Mouse (Mus musculus): Measurements from ENCODE around the gene Chrdl2. TPM values are rescaled to one million over a fixed set of nuclear protein-coding genes. Genes with fewer than 3 reads are reported as not detected.

Chrdl2 gene
- polyA plus RNA-seq, 1 experiment from 2014 or later = 0.34 TPM

GRCm38 (mm10) chr7:100027353-100027752 is 21.4 kb downstream of the Chrdl2 start:
- no peak for ATAC-seq (ENCODE audit: low FRiP score)
- 74% methylated on average over 5 of the region's 5 CpGs for WGBS

GRCm38 (mm10) chr7:100029307-100029706 is 23.3 kb downstream of the Chrdl2 start:
- no peaks in the 10 kb centered on the region for H3K9me3 ChIP-seq (replicated peaks)
- no peaks in the 10 kb centered on the region for H3K27me3 ChIP-seq
- no peak overlapping the region for H3K4me2 ChIP-seq (replicated peaks)
- H3K4me1 ChIP-seq = no peaks in the 10 kb centered on the region
- no peak for ATAC-seq (ENCODE audit: low FRiP score)
- H3K27ac ChIP-seq = no peak overlapping the region
- H3K9ac ChIP-seq = no peak overlapping the region
- 41% methylated on average over 3 of the region's 3 CpGs for WGBS
- no peaks in the 10 kb centered on the region for H3K36me3 ChIP-seq
- H3K4me3 ChIP-seq = no peak overlapping the region

More at GRCm38 (mm10) chr7:100027353-100027752, 21.4 kb downstream of the Chrdl2 start:
- no peak overlapping the region for H3K4me2 ChIP-seq (replicated peaks)
- H3K4me1 ChIP-seq = no peaks in the 10 kb centered on the region
- no peaks in the 10 kb centered on the region for H3K27me3 ChIP-seq
- H3K9me3 ChIP-seq (replicated peaks) = no peaks in the 10 kb centered on the region
- H3K9ac ChIP-seq = no peak overlapping the region
- no peak overlapping the region for H3K27ac ChIP-seq
- H3K4me3 ChIP-seq = no peak overlapping the region
- H3K36me3 ChIP-seq = no peaks in the 10 kb centered on the region

- no peak for ATAC-seq (ENCODE audit: low FRiP score)
- no peaks in the 10 kb centered on the region for H3K36me3 ChIP-seq
- no peaks in the 10 kb centered on the region for H3K4me1 ChIP-seq
- no peak overlapping the region for H3K4me2 ChIP-seq (replicated peaks)
- no peak overlapping the region for H3K27ac ChIP-seq
- no peak overlapping the region for H3K9ac ChIP-seq
- H3K27me3 ChIP-seq = no peaks in the 10 kb centered on the region
- no peak overlapping the region for H3K4me3 ChIP-seq
- no peaks in the 10 kb centered on the region for H3K9me3 ChIP-seq (replicated peaks)
- 84% methylated on average over 8 of the region's 8 CpGs for WGBS
Observed at GRCm38 (mm10) chr7:100030996-100031749, 25.2 kb downstream of the Chrdl2 start.

GRCm38 (mm10) chr7:100033672-100034071 is 27.7 kb downstream of the Chrdl2 start:
- Histone ChIP-seq H3K36me3 (no peaks in the 10 kb centered on the region), H3K27me3 (no peaks in the 10 kb centered on the region), H3K27ac (no peak overlapping the region)

GRCm38 (mm10) chr7:100034815-100035463 is 29.0 kb downstream of the Chrdl2 start:
- no peak overlapping the region for H3K27ac ChIP-seq
- ATAC-seq (ENCODE audit: low FRiP score) = no peak
- H3K9me3 ChIP-seq (replicated peaks) = peaks cover 3% of the 10 kb centered on the region
- H3K4me3 ChIP-seq = no peak overlapping the region
- H3K4me1 ChIP-seq = no peaks in the 10 kb centered on the region
- no peaks in the 10 kb centered on the region for H3K36me3 ChIP-seq
- H3K4me2 ChIP-seq (replicated peaks) = no peak overlapping the region
- WGBS = 89% methylated on average over 11 of the region's 11 CpGs
- H3K27me3 ChIP-seq = no peaks in the 10 kb centered on the region
- no peak overlapping the region for H3K9ac ChIP-seq

More at GRCm38 (mm10) chr7:100033672-100034071, 27.7 kb downstream of the Chrdl2 start:
- H3K4me1 ChIP-seq = no peaks in the 10 kb centered on the region
- H3K4me3 ChIP-seq = no peak overlapping the region
- 67% methylated on average over 5 of the region's 5 CpGs for WGBS
- ATAC-seq (ENCODE audit: low FRiP score) = no peak
- no peak overlapping the region for H3K4me2 ChIP-seq (replicated peaks)
- no peak overlapping the region for H3K9ac ChIP-seq
- peaks cover 3% of the 10 kb centered on the region for H3K9me3 ChIP-seq (replicated peaks)

- Histone ChIP-seq H3K4me1 (no peaks in the 10 kb centered on the region), H3K9ac (no peak overlapping the region), H3K9me3 (replicated peaks) (peaks cover 3% of the 10 kb centered on the region), H3K27me3 (no peaks in the 10 kb centered on the region), H3K4me2 (replicated peaks) (no peak overlapping the region), H3K36me3 (no peaks in the 10 kb centered on the region), H3K27ac (no peak overlapping the region), H3K4me3 (no peak overlapping the region)
- 74% methylated on average over 7 of the region's 7 CpGs for WGBS
- no peak for ATAC-seq (ENCODE audit: low FRiP score)
Observed at GRCm38 (mm10) chr7:100036050-100036449, 30.1 kb downstream of the Chrdl2 start.

- Histone ChIP-seq H3K9me3 (replicated peaks) (peaks cover 3% of the 10 kb centered on the region), H3K4me2 (replicated peaks) (no peak overlapping the region), H3K36me3 (no peaks in the 10 kb centered on the region), H3K4me1 (no peaks in the 10 kb centered on the region), H3K27ac (no peak overlapping the region), H3K27me3 (no peaks in the 10 kb centered on the region), H3K4me3 (no peak overlapping the region), H3K9ac (no peak overlapping the region)
- 72% methylated on average over 3 of the region's 3 CpGs for WGBS
- ATAC-seq (ENCODE audit: low FRiP score) = no peak
Observed at GRCm38 (mm10) chr7:100036495-100036894, 30.5 kb downstream of the Chrdl2 start.

- no peaks in the 10 kb centered on the region for H3K27me3 ChIP-seq
- no peak overlapping the region for H3K9ac ChIP-seq
- peak overlapping the region; percentile 34; the same call in 1 of the 2 replicates for H3K4me2 ChIP-seq (replicated peaks)
- H3K4me1 ChIP-seq = peaks cover 7% of the 10 kb centered on the region; the same call in 1 of the 2 replicates
- WGBS = 6% methylated on average over 31 of the region's 31 CpGs
- no peaks in the 10 kb centered on the region for H3K36me3 ChIP-seq
- ATAC-seq (ENCODE audit: low FRiP score) = no peak
- H3K27ac ChIP-seq = no peak overlapping the region
- H3K9me3 ChIP-seq (replicated peaks) = peaks cover 3% of the 10 kb centered on the region
- H3K4me3 ChIP-seq = no peak overlapping the region
Observed at GRCm38 (mm10) chr7:100042120-100042519, 36.1 kb downstream of the Chrdl2 start.

- 88% methylated on average over 5 of the region's 5 CpGs for WGBS
- H3K4me3 ChIP-seq = no peak overlapping the region
- ATAC-seq (ENCODE audit: low FRiP score) = no peak
- H3K9me3 ChIP-seq (replicated peaks) = peaks cover 3% of the 10 kb centered on the region
- H3K27ac ChIP-seq = no peak overlapping the region
- H3K36me3 ChIP-seq = no peaks in the 10 kb centered on the region
- no peaks in the 10 kb centered on the region for H3K27me3 ChIP-seq
- H3K4me1 ChIP-seq = peaks cover 7% of the 10 kb centered on the region; the same call in 1 of the 2 replicates
- no peak overlapping the region for H3K9ac ChIP-seq
- no peak overlapping the region for H3K4me2 ChIP-seq (replicated peaks)
Observed at GRCm38 (mm10) chr7:100043096-100043495, 37.1 kb downstream of the Chrdl2 start.

GRCm38 (mm10) chr7:100043605-100044031 is 37.6 kb downstream of the Chrdl2 start:
- WGBS = 51% methylated on average over 4 of the region's 4 CpGs
- Histone ChIP-seq H3K36me3 (no peaks in the 10 kb centered on the region), H3K4me3 (no peak overlapping the region), H3K4me2 (replicated peaks) (no peak overlapping the region), H3K9ac (no peak overlapping the region), H3K27me3 (no peaks in the 10 kb centered on the region), H3K4me1 (peaks cover 7% of the 10 kb centered on the region; the same call in 1 of the 2 replicates), H3K9me3 (replicated peaks) (no peaks in the 10 kb centered on the region), H3K27ac (no peak overlapping the region)
- no peak for ATAC-seq (ENCODE audit: low FRiP score)

GRCm38 (mm10) chr7:100046486-100046885 is 40.5 kb downstream of the Chrdl2 start:
- no peaks in the 10 kb centered on the region for H3K36me3 ChIP-seq
- no peaks in the 10 kb centered on the region for H3K27me3 ChIP-seq
- H3K4me3 ChIP-seq = no peak overlapping the region
- no peak overlapping the region for H3K4me2 ChIP-seq (replicated peaks)
- no peak overlapping the region for H3K9ac ChIP-seq
- 80% methylated on average over 2 of the region's 2 CpGs for WGBS
- H3K4me1 ChIP-seq = peaks cover 7% of the 10 kb centered on the region; the same call in 1 of the 2 replicates
- no peak overlapping the region for H3K27ac ChIP-seq
- no peak for ATAC-seq (ENCODE audit: low FRiP score)
- H3K9me3 ChIP-seq (replicated peaks) = no peaks in the 10 kb centered on the region

- Histone ChIP-seq H3K4me2 (replicated peaks) (no peak overlapping the region), H3K4me3 (no peak overlapping the region), H3K27me3 (no peaks in the 10 kb centered on the region), H3K4me1 (no peaks in the 10 kb centered on the region), H3K27ac (no peak overlapping the region), H3K9ac (no peak overlapping the region), H3K9me3 (replicated peaks) (no peaks in the 10 kb centered on the region), H3K36me3 (no peaks in the 10 kb centered on the region)
- ATAC-seq (ENCODE audit: low FRiP score) = no peak
- 69% methylated on average over 4 of the region's 4 CpGs for WGBS
Observed at GRCm38 (mm10) chr7:100051904-100052303, 45.9 kb downstream of the Chrdl2 start.

All from hindbrain, embryonic 12.5 days (tissue).